Mouse (Mus musculus) MEL (cell line): ENCODE measurements around the gene Gatm. TPM values are rescaled to one million over a fixed set of nuclear protein-coding genes. Genes with fewer than 3 reads are reported as not detected.

ENCODE experiments used
- polyA plus RNA-seq, 2 experiments: library from polyadenylated mRNA; stranded (reverse) in 1 of 2; unstranded in 1 of 2; fragments of >175 nt in 1 of 2; fragments of >200 nt in 1 of 2; gene quantifications; 2 replicates each; pipeline versions ENCODE4 v1.2.1 to v1.2.4; 2012; ENCODE audit warnings: low replicate concordance in 2 of 2, low read depth in 1 of 2; ENCODE audit not compliant: insufficient read length in 2 of 2, insufficient read depth in 1 of 2, missing spikeins in 1 of 2
- total RNA-seq: library from RNA; depleted of rRNA; stranded (reverse); fragments of 300-350 nt; gene quantifications from 2 replicates; pipeline ENCODE4 v1.2.3, GENCODE M21; 2012; rRNA removed

The Gatm gene
- total and polyA plus RNA-seq, 3 experiments, result not detected

Other genes starting within 250 kb of the Gatm start
- gene Shf, start 242.1 kb downstream of the Gatm start, total RNA-seq, result 3.6 and 4.3 TPM in 2 replicates
- gene Shf, start 242.1 kb downstream of the Gatm start, polyA plus RNA-seq, result 1 to 10 TPM in 1 of 2 experiments, not detected in 1; 9.7 TPM
- gene Slc28a2, start 184.8 kb downstream of the Gatm start, total RNA-seq, result 1.3 and 1.7 TPM in 2 replicates
- 1 to 10 TPM in 1 of 2 experiments, not detected in 1; 2.6 TPM for gene Slc28a2, start 184.8 kb downstream of the Gatm start, polyA plus RNA-seq
- 0.12 and 0.33 TPM in 2 replicates for gene Gm14085, start 126.4 kb downstream of the Gatm start, total RNA-seq
- under 1 TPM in 1 of 2 experiments, not detected in 1; 0.22 TPM for gene Gm14085, start 126.4 kb downstream of the Gatm start, polyA plus RNA-seq
- gene AA467197, start 25.7 kb upstream of the Gatm start, total RNA-seq, result not detected in 2 replicates
- gene AA467197, start 25.7 kb upstream of the Gatm start, polyA plus RNA-seq, result not detected
- not detected in 2 replicates for gene Slc30a4, start 91.4 kb upstream of the Gatm start, total RNA-seq
- not detected for gene Slc30a4, start 91.4 kb upstream of the Gatm start, polyA plus RNA-seq
- gene Bloc1s6, start 127.2 kb upstream of the Gatm start, total RNA-seq, result 10.8 and 10.9 TPM in 2 replicates
- 10 to 100 TPM in 1 of 2 experiments, not detected in 1; 21.7 TPM for gene Bloc1s6, start 127.2 kb upstream of the Gatm start, polyA plus RNA-seq
- 1.4 and 3.3 TPM in 2 replicates for gene Sqor, start 153.9 kb upstream of the Gatm start, total RNA-seq
- 1 to 10 TPM in 1 of 2 experiments, not detected in 1; 2.2 TPM for gene Sqor, start 153.9 kb upstream of the Gatm start, polyA plus RNA-seq